Mouse (Mus musculus) embryonic facial prominence, embryonic 14.5 days (tissue): Measurements from ENCODE around the gene Prss57. TPM values are rescaled to one million over a fixed set of nuclear protein-coding genes. Genes with fewer than 3 reads are reported as not detected.

Experiments used
- ATAC-seq: fragments of 200-750 bp; cut with Nextera tagmentation; 2 replicates; pipeline ENCODE4 v1.8.0; 2017; ENCODE audit warnings: low read depth, moderate number of reproducible peaks, moderate TSS enrichment
- DNase-seq: peaks from one replicate; pipeline ENCODE4 v3.0.0-alpha.2; 2015; ENCODE audit warnings: low spot score
- H3K27ac ChIP-seq: fragments of 300-500 bp; sonication (generic); replicated peaks from 2 replicates; pipeline ENCODE4 v1.5.1; 2014; ENCODE audit warnings: low read depth, mild to moderate bottlenecking, low read length, moderate library complexity
- H3K27me3 ChIP-seq: fragments of 300-500 bp; sonication (generic); replicated peaks from 2 replicates; pipeline ENCODE4 v1.6.1; 2014; ENCODE audit warnings: low read length; ENCODE audit not compliant: control insufficient read depth, insufficient read depth
- H3K36me3 ChIP-seq: fragments of 300-500 bp; sonication (generic); 2 replicates; pipeline ENCODE4 v1.6.1; 2014; ENCODE audit warnings: low read length, mixed read lengths; ENCODE audit not compliant: control insufficient read depth, insufficient read depth
- H3K4me1 ChIP-seq: fragments of 300-500 bp; sonication (generic); 2 replicates; pipeline ENCODE4 v1.6.1; 2014; ENCODE audit warnings: antibody characterized with exemption, low read length; ENCODE audit not compliant: control insufficient read depth, insufficient read depth
- H3K4me2 ChIP-seq: fragments of 300-500 bp; sonication (generic); 2 replicates; pipeline ENCODE4 v1.6.1; 2014; ENCODE audit warnings: low read depth, mild to moderate bottlenecking, low read length, moderate library complexity, mixed read lengths
- H3K4me3 ChIP-seq: fragments of 300-500 bp; sonication (generic); 2 replicates; pipeline ENCODE4 v1.5.1; 2014; ENCODE audit warnings: low read depth, mild to moderate bottlenecking, low read length
- H3K9ac ChIP-seq: fragments of 300-500 bp; sonication (generic); 2 replicates; pipeline ENCODE4 v1.6.1; 2014; ENCODE audit warnings: low read depth, mild to moderate bottlenecking, low read length, moderate library complexity, mixed read lengths
- H3K9me3 ChIP-seq: fragments of 300-500 bp; sonication (generic); 2 replicates; pipeline ENCODE4 v1.6.1; 2016; ENCODE audit warnings: low read length; ENCODE audit not compliant: control insufficient read depth
- WGBS: fragments of 180-500 bp; shearing (Covaris S2); extraction: QIAGEN DNeasy Blood & Tissue Kit; methylation state at CpG from one replicate; pipeline ENCODE4 v1.1.7; 2014; 5-methylcytosine and 5-hydroxymethylcytosine counted together
- polyA plus RNA-seq: library from polyadenylated mRNA; unstranded; fragments of >200 nt; fragmentation: Nextera tagmentation; extraction: Ambion mirVana; gene quantifications from 2 replicates; pipeline ENCODE4 v1.2.1, GENCODE M21; 2014

The Prss57 gene
- polyA plus RNA-seq, 1 experiment from 2014 or later = not detected

DNA sequence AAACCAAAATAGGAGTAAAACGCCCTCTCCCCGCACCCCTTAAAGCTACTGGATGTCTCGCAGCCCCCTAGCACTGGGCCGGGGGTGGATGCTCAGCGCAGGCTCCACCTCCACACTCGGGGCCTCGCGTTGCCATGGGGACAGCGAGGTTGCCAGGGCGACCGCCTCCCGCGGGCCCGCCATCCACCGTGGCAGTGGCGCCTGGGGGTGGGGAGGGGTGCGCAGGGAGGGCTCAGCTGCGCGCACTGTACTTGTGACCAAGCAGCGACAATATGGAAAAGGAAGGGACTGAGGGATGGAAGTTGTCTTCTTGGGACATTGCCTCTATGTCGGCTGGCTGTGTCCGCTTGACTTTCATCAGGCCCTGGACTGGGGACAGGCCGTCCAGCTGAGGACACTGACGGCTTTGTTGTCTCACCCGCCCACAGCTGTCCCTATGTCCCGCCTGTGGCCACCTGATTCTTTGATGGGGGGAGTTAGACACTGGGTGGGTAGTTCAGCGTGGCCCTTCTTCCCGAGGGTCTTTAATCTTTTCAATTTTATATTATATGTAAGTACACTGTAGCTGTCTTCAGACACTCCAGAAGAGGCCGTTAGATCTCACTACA lies 13.1 kb upstream of the Prss57 start:
- Histone ChIP-seq H3K4me2 (peak overlapping the region; percentile 41), H3K9me3 (no peaks in the 10 kb centered on the region), H3K27ac (0 out of 2 replicates have a peak overlapping the region, but pooled peaks have one; percentile 5), H3K4me1 (peaks cover 19% of the 10 kb centered on the region), H3K9ac (peak overlapping the region; percentile 22), H3K27me3 (no peaks in the 10 kb centered on the region), H3K36me3 (peaks cover 19% of the 10 kb centered on the region), H3K4me3 (no peak overlapping the region)
- WGBS = 8% methylated on average over 25 of the region's 29 CpGs
- ATAC-seq = peak; percentile 88
- peak; percentile 78 for DNase-seq

DNA sequence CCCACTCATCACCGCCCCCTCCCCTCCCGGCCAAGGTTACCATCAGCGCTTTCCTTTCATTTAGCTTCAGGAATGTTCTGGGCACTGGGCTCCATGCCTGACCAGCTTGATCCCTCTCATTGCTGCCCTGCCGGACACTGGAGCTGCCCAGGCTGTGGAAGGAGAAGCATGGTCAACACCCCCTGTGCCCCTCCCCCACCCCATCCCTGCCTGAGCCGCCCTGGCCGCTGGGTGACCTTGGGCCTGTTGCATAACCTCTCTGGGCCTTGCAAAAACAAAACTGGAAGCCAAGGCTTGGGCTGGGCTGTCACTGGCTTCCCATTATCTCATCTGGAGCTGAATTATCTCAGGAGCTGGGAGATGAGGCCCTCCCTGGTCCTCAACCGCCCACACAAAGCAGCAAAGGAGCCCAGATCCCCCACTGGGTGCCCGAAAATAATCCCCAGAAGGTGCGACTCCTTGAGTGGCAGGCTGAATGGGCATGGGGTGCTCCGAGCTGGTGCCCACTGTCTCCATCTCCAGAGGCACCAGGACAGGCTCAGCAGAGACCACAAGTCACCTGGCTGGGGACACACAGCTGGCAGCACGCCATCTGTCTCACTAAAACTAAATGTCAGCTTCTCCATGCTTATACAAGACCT lies 11.7 kb upstream of the Prss57 start:
- Histone ChIP-seq H3K36me3 (0 out of 2 replicates have a peak, but pooled peaks cover 7% of the 10 kb centered on the region), H3K9me3 (no peaks in the 10 kb centered on the region), H3K4me2 (no peak overlapping the region), H3K4me1 (peaks cover 19% of the 10 kb centered on the region), H3K27ac (peak overlapping the region; percentile 13), H3K27me3 (no peaks in the 10 kb centered on the region), H3K4me3 (no peak overlapping the region), H3K9ac (0 out of 2 replicates have a peak overlapping the region, but pooled peaks have one; percentile 8)
- 55% methylated on average over 11 of the region's 11 CpGs for WGBS
- ATAC-seq = no peak
- DNase-seq = no peak

DNA sequence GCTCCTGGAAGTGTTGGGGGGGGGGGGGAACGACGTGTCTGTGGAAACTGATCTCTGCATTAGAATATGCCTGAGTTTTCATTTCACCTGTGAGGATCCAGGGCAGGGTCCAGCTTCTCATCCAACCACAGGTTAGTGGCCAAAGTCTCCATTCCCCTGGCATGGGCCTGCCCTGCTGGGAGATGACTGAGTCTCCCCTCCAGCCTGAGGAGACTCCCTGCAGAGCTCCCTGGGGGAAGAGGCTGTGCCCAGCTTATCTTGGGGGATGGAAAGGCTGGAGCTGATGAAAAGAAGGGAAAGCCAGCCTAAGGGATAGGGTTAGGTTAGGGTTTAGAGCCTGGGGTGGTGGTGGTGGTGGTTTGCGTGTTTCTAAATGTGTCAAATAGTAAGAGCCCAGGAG lies 11.1 kb upstream of the Prss57 start:
- Histone ChIP-seq H3K27ac (no peak overlapping the region), H3K9ac (no peak overlapping the region), H3K4me1 (peaks cover 23% of the 10 kb centered on the region), H3K27me3 (no peaks in the 10 kb centered on the region), H3K9me3 (no peaks in the 10 kb centered on the region), H3K4me3 (no peak overlapping the region), H3K4me2 (no peak overlapping the region), H3K36me3 (0 out of 2 replicates have a peak, but pooled peaks cover 4% of the 10 kb centered on the region)
- WGBS = 100% methylated on average over 1 of the region's 3 CpGs
- DNase-seq (no peak), ATAC-seq (no peak)

DNA sequence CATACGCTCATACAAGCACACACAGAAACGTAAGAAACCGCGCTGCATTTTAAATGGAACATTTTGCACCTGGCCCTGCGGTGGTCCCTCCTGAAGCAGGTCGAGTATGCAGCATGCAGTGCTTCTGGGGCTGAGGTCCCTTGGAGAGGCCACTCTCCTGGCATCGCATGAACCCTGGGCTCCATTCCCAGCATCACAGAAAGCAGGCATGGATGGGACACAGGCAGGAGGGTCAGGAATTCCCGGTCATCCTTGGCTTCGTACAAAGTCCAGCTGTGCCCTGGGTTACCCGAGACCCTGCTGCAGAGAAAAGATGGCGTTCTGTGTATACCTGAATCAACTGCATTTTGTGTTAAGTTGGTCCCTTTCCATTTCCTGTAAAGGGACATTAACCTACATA lies 9.7 kb upstream of the Prss57 start:
- Histone ChIP-seq H3K27me3 (no peaks in the 10 kb centered on the region), H3K36me3 (0 out of 2 replicates have a peak, but pooled peaks cover 4% of the 10 kb centered on the region), H3K4me3 (no peak overlapping the region), H3K9ac (no peak overlapping the region), H3K4me2 (no peak overlapping the region), H3K27ac (no peak overlapping the region), H3K9me3 (no peaks in the 10 kb centered on the region), H3K4me1 (peaks cover 23% of the 10 kb centered on the region)
- WGBS = 70% methylated on average over 10 of the region's 11 CpGs
- DNase-seq (no peak), ATAC-seq (no peak)

DNA sequence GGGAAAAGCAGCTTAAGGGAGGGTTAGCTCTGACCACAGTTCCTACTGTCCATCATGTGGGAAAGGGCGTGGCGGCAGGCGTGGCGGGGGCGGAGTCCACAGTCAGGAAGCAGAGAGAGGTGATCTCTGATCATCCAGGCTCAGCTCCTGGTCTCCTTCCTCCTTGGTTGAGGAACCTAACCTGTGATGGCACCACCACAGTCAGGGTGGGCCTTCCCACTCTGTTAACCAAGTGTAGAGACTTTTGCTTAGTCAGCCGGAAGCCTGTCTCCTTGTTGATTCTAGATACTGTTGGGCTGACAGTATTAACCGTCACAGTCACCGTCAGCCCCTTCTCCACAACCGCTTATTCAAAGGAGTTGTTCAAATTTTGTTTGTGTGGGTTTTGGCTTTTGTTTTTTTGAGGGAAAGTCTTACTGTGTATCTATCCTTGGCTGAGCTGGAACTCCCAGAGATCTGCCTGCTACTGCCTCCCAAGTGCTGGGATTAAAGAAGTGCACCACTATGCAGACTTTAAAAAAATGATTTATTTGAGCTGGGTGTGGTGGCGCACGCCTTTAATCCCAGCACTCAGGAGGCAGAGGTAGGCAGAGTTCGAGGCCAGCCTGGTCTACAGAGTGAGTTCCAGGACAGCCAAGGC lies 7.6 kb upstream of the Prss57 start:
- H3K4me3 ChIP-seq = no peak overlapping the region
- DNase-seq (no peak), ATAC-seq (no peak)
- no peak overlapping the region for H3K9ac ChIP-seq
- H3K9me3 ChIP-seq = no peaks in the 10 kb centered on the region
- 92% methylated on average over 12 of the region's 12 CpGs for WGBS
- no peaks in the 10 kb centered on the region for H3K27me3 ChIP-seq
- H3K4me2 ChIP-seq = no peak overlapping the region
- H3K36me3 ChIP-seq = 0 out of 2 replicates have a peak, but pooled peaks cover 4% of the 10 kb centered on the region
- no peak overlapping the region for H3K27ac ChIP-seq
- H3K4me1 ChIP-seq = peaks cover 26% of the 10 kb centered on the region

DNA sequence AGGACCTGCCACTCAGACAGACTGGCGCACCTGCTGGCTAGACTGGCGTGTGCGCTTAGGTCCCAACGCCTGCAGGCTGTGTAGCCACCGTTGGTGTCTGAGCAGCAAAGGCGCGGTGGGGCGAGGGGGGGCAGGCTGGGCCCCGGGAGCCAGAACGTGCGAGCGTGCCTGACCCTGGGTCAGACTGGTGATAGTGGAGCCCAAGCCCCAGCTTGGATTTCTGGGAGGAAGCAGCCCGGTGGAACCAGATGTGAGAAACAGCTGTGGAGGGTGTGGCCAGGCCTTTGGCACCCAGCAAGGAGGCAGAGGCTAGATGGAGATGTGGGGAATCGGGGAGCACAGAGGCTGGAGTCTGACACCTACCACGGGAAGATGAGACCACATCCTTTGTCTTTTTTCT lies 6.6 kb upstream of the Prss57 start:
- Histone ChIP-seq H3K27ac (no peak overlapping the region), H3K4me1 (peaks cover 17% of the 10 kb centered on the region), H3K4me2 (no peak overlapping the region), H3K9me3 (no peaks in the 10 kb centered on the region), H3K9ac (no peak overlapping the region), H3K27me3 (no peaks in the 10 kb centered on the region), H3K36me3 (0 out of 2 replicates have a peak, but pooled peaks cover 4% of the 10 kb centered on the region), H3K4me3 (no peak overlapping the region)
- DNase-seq (no peak), ATAC-seq (no peak)
- WGBS = 42% methylated on average over 15 of the region's 15 CpGs

DNA sequence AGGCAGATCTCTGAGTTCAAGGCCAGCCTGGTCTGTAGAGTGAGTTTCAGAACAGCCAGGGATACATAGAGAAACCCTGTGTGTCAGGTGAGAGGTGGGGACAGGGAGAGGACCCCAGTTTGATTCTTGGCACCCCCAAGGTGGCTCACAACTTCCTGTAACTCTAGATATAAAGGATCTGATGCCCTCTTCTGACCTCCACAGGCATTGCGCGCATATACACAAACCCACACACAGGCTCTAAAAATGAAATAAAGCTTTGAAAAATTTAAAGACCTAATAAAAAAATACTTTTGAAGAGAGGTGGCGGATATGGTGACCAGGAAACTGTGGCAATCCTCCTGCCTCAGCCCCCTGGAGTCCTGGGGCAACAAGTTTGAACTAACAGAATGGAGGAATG lies 5.1 kb upstream of the Prss57 start:
- H3K4me2 ChIP-seq = no peak overlapping the region
- peaks cover 14% of the 10 kb centered on the region for H3K4me1 ChIP-seq
- DNase-seq = no peak
- 0 out of 2 replicates have a peak, but pooled peaks cover 4% of the 10 kb centered on the region for H3K36me3 ChIP-seq
- H3K27me3 ChIP-seq = no peaks in the 10 kb centered on the region
- no peak overlapping the region for H3K9ac ChIP-seq
- H3K9me3 ChIP-seq = no peaks in the 10 kb centered on the region
- 98% methylated on average over 3 of the region's 3 CpGs for WGBS
- no peak overlapping the region for H3K4me3 ChIP-seq
- no peak overlapping the region for H3K27ac ChIP-seq
- no peak for ATAC-seq

DNA sequence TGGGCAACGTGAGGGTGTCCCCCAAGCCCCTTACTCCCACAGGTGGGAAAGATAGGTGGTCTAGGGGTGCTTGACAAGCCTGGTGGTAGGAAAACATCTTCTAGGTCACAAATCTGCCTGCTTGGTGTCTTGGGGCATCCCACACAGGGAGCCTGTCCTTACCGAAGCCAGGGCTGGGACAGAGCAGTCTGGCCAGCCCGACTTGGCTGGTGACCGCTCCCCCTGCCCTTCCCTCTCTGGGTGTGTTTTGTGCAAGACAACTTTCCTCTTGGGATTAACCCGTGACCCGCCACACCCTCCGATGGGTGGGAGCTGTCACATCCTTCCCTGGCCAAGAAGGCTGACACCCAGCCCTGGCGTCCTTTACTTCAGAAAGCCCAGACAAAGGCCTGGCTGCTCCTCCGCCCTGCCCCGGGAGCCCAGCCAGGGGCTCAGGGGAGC lies 3.8 kb upstream of the Prss57 start:
- H3K4me3 ChIP-seq = peak overlapping the region; percentile 94
- no peak for DNase-seq
- WGBS = 12% methylated on average over 10 of the region's 10 CpGs
- peaks cover 14% of the 10 kb centered on the region for H3K4me1 ChIP-seq
- H3K9ac ChIP-seq = peak overlapping the region; percentile 94
- H3K36me3 ChIP-seq = 0 out of 2 replicates have a peak, but pooled peaks cover 4% of the 10 kb centered on the region
- H3K27ac ChIP-seq = peak overlapping the region; percentile 84
- H3K9me3 ChIP-seq = no peaks in the 10 kb centered on the region
- no peaks in the 10 kb centered on the region for H3K27me3 ChIP-seq
- peak overlapping the region; percentile 89 for H3K4me2 ChIP-seq
- peak; percentile 26 for ATAC-seq
